Mouse (Mus musculus) heart, embryonic 13.5 days (tissue): ENCODE results near the gene Mettl27. TPM values are rescaled to one million over a fixed set of nuclear protein-coding genes. Genes with fewer than 3 reads are reported as not detected.

Source experiments
- ATAC-seq: fragments of 200-750 bp; cut with Nextera tagmentation; 2 replicates; pipeline ENCODE4 v1.8.0; 2017; ENCODE audit warnings: moderate TSS enrichment; ENCODE audit not compliant: insufficient number of reproducible peaks, low FRiP score, low TSS enrichment; ENCODE audit errors: extremely low read depth
- H3K27ac ChIP-seq: fragments of 300-500 bp; sonication (generic); replicated peaks from 2 replicates; pipeline ENCODE4 v1.5.1; 2015; ENCODE audit warnings: moderate library complexity, mild to moderate bottlenecking, inconsistent platforms
- H3K27me3 ChIP-seq: fragments of 300-500 bp; sonication (generic); replicated peaks from 2 replicates; pipeline ENCODE4 v1.6.1; 2015; ENCODE audit warnings: mild to moderate bottlenecking, inconsistent platforms
- H3K36me3 ChIP-seq: fragments of 300-500 bp; sonication (generic); 2 replicates; pipeline ENCODE4 v1.6.1; 2015; ENCODE audit warnings: mild to moderate bottlenecking, inconsistent platforms
- H3K4me1 ChIP-seq: fragments of 300-500 bp; sonication (generic); 2 replicates; pipeline ENCODE4 v1.6.1; 2015; ENCODE audit warnings: inconsistent platforms
- H3K4me2 ChIP-seq: fragments of 300-500 bp; sonication (generic); 2 replicates; pipeline ENCODE4 v1.6.1; 2015; ENCODE audit warnings: inconsistent platforms, mild to moderate bottlenecking, moderate library complexity
- H3K4me3 ChIP-seq: fragments of 300-500 bp; sonication (generic); 2 replicates; pipeline ENCODE4 v1.5.1; 2015; ENCODE audit warnings: moderate library complexity, mild to moderate bottlenecking, inconsistent platforms
- H3K9ac ChIP-seq: fragments of 300-500 bp; sonication (generic); 2 replicates; pipeline ENCODE4 v1.6.1; 2015; ENCODE audit warnings: inconsistent platforms, mild to moderate bottlenecking, moderate library complexity
- H3K9me3 ChIP-seq: fragments of 300-500 bp; sonication (generic); 2 replicates; pipeline ENCODE4 v1.6.1; 2016; ENCODE audit warnings: inconsistent platforms
- WGBS: fragments of 180-500 bp; shearing (Covaris S2); methylation state at CpG from one replicate; pipeline ENCODE4 v1.1.7; 2015; ENCODE audit warnings: mixed read lengths; 5-methylcytosine and 5-hydroxymethylcytosine counted together
- polyA plus RNA-seq: library from polyadenylated mRNA; unstranded; fragments of >200 nt; fragmentation: Nextera tagmentation; extraction: Ambion mirVana; gene quantifications from 2 replicates; pipeline ENCODE4 v1.2.1, GENCODE M21; 2015

Gene Mettl27
- polyA plus RNA-seq, 1 experiment from 2014 or later = 9.3 TPM

DNA sequence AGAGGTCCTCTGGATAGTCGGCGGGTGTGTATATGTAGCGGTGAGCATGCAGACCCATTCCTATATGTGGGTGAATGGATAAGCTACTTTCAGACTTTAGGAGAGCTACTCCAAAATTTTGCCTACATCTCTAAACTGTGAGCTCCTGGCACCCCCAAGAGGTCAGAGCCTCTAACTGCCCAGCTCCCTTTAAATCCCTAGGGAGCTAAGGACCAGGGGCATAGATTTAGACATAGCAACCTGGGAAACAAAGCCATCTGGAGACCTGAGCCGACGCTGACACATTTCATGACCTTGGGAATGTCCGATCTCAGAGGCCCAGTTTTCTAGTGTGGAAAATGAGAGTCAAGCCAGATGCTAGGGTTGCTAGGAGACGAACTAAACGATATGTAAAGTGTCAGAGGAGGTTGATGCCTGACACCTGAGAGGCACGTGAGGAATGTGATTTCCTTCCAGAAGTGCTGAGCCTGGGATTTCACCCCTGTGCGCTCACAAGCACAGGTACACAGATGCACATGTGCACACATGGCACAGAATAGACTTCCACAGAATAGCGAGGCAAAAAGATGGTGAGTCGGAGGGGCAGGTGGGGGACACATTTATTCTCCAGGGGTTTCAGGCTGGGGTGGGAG is 31.0 kb upstream of the Mettl27 start:
- H3K4me2 ChIP-seq = no peak overlapping the region
- H3K4me3 ChIP-seq = no peak overlapping the region
- 0 out of 2 replicates have a peak, but pooled peaks have one; percentile 10 for ATAC-seq
- peak overlapping the region; percentile 44; the same call in 1 of the 2 replicates for H3K9ac ChIP-seq
- no peak overlapping the region for H3K27ac ChIP-seq
- no peaks in the 10 kb centered on the region; the same call in 1 of the 2 replicates for H3K27me3 ChIP-seq
- no peaks in the 10 kb centered on the region for H3K9me3 ChIP-seq
- H3K4me1 ChIP-seq = peaks cover 5% of the 10 kb centered on the region
- 30% methylated on average over 12 of the region's 12 CpGs for WGBS
- no peaks in the 10 kb centered on the region for H3K36me3 ChIP-seq

DNA sequence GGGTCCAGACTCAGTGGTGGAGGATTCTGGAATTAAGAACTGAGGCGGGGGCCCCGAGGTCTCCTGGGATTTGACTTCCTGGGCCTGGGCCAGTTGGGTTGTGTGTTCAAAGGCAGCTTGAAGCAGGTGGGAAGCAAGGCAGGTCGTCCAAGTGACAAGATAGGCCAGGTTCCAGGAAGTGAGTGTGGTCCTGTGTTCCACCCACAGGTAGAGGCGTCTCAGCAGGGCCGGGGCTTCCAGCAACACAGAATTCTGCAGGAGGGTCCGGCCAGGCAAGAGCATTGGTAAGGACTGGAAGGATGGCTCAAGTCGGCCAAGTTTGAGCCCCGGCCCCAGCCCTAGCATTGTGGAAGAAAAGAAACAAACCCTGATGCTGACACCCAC is 30.5 kb upstream of the Mettl27 start:
- no peaks in the 10 kb centered on the region for H3K9me3 ChIP-seq
- 61% methylated on average over 8 of the region's 8 CpGs for WGBS
- no peaks in the 10 kb centered on the region; the same call in 1 of the 2 replicates for H3K27me3 ChIP-seq
- ATAC-seq = no peak
- no peak overlapping the region for H3K9ac ChIP-seq
- no peaks in the 10 kb centered on the region for H3K36me3 ChIP-seq
- H3K4me2 ChIP-seq = no peak overlapping the region
- no peak overlapping the region for H3K27ac ChIP-seq
- peaks cover 5% of the 10 kb centered on the region for H3K4me1 ChIP-seq
- no peak overlapping the region for H3K4me3 ChIP-seq

DNA sequence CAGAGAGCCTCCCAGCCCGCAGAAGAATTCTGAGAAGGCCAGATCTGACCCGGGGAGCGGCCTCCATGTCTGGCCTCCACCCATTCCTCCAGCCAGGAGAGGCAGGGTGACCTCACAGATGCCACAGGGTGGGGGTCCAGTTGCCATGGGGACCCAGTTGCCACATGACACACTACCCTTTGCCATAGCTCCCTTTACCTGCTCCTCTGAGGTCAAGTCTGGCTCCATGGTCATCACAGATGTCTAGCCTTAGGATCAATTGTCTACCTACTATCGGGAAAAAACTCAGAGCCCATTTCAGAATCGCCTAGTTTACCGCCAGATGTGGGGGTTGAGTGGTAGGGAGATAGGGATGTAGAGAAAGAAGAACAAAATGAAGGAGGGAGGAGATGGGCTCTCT is 25.5 kb upstream of the Mettl27 start, which contains the start of gene Tmem270:
Gene Tmem270, minus strand, starts transcription at position 101 of the 400 bp plus-strand sequence.
- Histone ChIP-seq H3K4me1 (peaks cover 7% of the 10 kb centered on the region), H3K27ac (no peak within 1 kb of the TSS), H3K9me3 (no peaks in the 10 kb centered on the region; the same call in 1 of the 2 replicates), H3K27me3 (peaks cover 10% of the 10 kb centered on the region; the same call in 1 of the 2 replicates), H3K4me3 (no peak within 1 kb of the TSS), H3K4me2 (no peak within 1 kb of the TSS), H3K9ac (no peak within 1 kb of the TSS), H3K36me3 (no peaks in the 10 kb centered on the region)
- 73% methylated on average over 6 of the region's 6 CpGs for WGBS
- ATAC-seq = no peak

DNA sequence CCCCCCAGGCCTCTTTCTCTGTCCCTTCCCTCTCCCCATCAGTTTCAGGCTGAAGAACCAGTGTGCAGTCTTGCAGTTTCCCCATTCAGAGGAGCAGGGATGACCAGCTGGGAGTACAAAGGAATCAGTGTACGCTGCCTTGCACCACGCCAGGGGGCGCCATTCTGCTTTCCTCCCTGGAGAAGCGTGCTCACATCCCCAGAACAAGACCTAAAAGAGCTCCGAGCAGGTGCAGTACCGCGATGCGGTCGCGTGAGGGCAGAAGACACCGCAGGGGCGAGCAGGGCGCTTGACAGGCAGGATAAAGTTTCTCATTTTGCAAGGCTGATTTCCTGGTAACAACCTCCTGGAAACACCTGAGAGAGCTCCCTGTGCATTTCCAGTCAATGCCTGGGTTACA is 25.0 kb upstream of the Mettl27 start:
- peak; percentile 54; the same call in 1 of the 2 replicates for ATAC-seq
- H3K9me3 ChIP-seq = no peaks in the 10 kb centered on the region; the same call in 1 of the 2 replicates
- no peaks in the 10 kb centered on the region for H3K36me3 ChIP-seq
- no peak overlapping the region for H3K9ac ChIP-seq
- H3K27me3 ChIP-seq = peaks cover 10% of the 10 kb centered on the region; the same call in 1 of the 2 replicates
- H3K4me1 ChIP-seq = peaks cover 7% of the 10 kb centered on the region
- 0% methylated on average over 13 of the region's 13 CpGs for WGBS
- no peak overlapping the region for H3K27ac ChIP-seq
- no peak overlapping the region for H3K4me3 ChIP-seq
- no peak overlapping the region for H3K4me2 ChIP-seq

DNA sequence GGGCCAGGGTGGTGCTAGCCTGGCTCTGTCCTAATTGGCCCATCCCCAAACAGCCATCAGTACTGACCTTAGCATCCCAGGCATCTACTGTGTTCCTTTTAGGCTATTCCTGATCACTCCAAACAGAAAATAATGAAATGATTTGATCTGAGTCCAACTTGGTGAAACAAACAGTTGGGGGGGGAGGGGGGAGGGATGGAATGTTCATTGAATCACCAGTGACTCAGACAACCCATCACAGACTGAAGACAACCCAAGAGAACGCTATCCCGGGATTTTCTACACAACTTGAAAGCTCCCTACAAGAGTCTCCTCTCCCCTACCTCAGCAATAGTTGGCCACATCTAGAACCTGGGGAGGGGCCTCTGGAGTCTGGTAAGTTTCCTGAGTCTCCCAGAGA is 20.3 kb upstream of the Mettl27 start:
- ATAC-seq = no peak
- 85% methylated on average over 2 of the region's 2 CpGs for WGBS
- Histone ChIP-seq H3K9me3 (no peaks in the 10 kb centered on the region; the same call in 1 of the 2 replicates), H3K27ac (no peak overlapping the region), H3K4me2 (peak overlapping the region; percentile 22; the same call in 1 of the 2 replicates), H3K4me1 (peaks cover 7% of the 10 kb centered on the region), H3K4me3 (peak overlapping the region; percentile 11; the same call in 1 of the 2 replicates), H3K36me3 (no peaks in the 10 kb centered on the region), H3K27me3 (peaks cover 23% of the 10 kb centered on the region; the same call in 1 of the 2 replicates), H3K9ac (no peak overlapping the region)

DNA sequence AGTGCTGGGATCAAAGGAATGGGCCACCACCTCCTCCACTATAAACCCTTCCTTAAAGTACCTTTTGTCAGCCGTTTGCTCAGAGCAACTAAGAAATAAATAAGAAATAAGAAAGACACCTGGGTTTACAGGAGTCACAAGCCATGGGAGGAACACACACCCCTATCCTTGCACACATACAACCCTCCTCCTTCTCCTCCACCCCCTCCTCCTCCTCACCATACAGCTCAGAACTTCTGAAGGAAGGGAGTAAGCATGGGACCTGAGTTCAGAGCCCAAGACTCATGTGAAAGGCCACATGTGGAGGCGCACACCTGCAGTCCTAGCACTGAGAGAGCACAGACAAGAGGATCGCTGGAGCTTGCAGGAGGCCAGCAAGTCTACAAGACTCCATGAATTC is 18.8 kb upstream of the Mettl27 start:
- WGBS = 62% methylated on average over 3 of the region's 3 CpGs
- peak overlapping the region; percentile 47; the same call in 1 of the 2 replicates for H3K9ac ChIP-seq
- H3K27ac ChIP-seq = peak overlapping the region; percentile 49; the same call in 1 of the 2 replicates
- H3K9me3 ChIP-seq = no peaks in the 10 kb centered on the region; the same call in 1 of the 2 replicates
- H3K4me1 ChIP-seq = peaks cover 7% of the 10 kb centered on the region
- ATAC-seq = no peak
- no peaks in the 10 kb centered on the region for H3K36me3 ChIP-seq
- H3K27me3 ChIP-seq = peaks cover 20% of the 10 kb centered on the region; the same call in 1 of the 2 replicates
- H3K4me2 ChIP-seq = peak overlapping the region; percentile 46
- H3K4me3 ChIP-seq = peak overlapping the region; percentile 37

DNA sequence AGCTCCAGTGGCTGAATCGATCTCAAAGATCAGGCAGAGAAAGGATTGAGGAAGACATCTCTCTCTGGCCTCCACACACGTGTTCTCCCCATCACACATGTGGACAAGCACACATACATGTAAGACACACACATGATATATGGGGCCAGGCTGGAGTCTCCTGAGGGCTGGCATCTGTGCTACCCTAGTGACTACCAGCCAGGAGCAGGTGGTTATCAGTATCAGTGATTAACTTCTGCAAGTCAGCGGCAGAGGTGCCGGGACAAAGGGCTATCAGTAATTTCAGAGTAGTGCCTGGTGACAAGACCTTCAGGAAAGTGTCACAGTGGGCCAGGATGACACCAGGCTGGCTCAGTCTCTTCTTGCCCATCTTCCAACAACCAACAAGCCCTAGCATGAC is 18.4 kb upstream of the Mettl27 start:
- 0 out of 2 replicates have a peak, but pooled peaks have one; percentile 55 for ATAC-seq

DNA sequence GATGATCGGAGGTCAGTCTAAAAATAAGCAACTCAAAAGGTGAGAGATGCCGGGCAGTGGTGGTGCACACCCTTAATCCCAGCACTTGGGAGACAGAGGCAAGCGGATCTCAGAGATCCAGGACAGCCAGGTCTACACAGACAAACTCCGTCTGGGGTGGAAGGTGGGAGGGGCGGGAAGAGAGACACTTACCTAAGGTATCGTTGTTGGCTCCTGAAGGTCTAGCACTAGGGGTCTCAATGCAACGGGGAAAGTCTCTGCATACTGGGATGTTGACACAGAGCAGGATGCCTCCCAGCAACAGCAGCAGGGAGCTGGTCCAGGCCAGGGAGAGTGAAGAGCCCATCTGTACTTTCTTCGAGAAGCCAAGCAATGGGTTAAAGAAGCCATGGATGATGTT is 17.7 kb upstream of the Mettl27 start:
- H3K4me2 ChIP-seq = peak overlapping the region; percentile 46
- H3K4me1 ChIP-seq = peaks cover 6% of the 10 kb centered on the region
- peaks cover 14% of the 10 kb centered on the region; the same call in 1 of the 2 replicates for H3K27me3 ChIP-seq
- peak overlapping the region; percentile 49 for H3K27ac ChIP-seq
- no peaks in the 10 kb centered on the region; the same call in 1 of the 2 replicates for H3K9me3 ChIP-seq
- WGBS = 59% methylated on average over 8 of the region's 8 CpGs
- ATAC-seq = no peak
- H3K36me3 ChIP-seq = no peaks in the 10 kb centered on the region
- peak overlapping the region; percentile 37 for H3K4me3 ChIP-seq
- H3K9ac ChIP-seq = peak overlapping the region; percentile 54; the same call in 1 of the 2 replicates

More for the DNA sequence above, 18.4 kb upstream of the Mettl27 start:
- H3K27me3 ChIP-seq = peaks cover 17% of the 10 kb centered on the region; the same call in 1 of the 2 replicates
- peaks cover 3% of the 10 kb centered on the region; the same call in 1 of the 2 replicates for H3K4me1 ChIP-seq
- H3K9ac ChIP-seq = peak overlapping the region; percentile 54; the same call in 1 of the 2 replicates
- no peaks in the 10 kb centered on the region; the same call in 1 of the 2 replicates for H3K9me3 ChIP-seq
- peak overlapping the region; percentile 49; the same call in 1 of the 2 replicates for H3K27ac ChIP-seq
- H3K4me3 ChIP-seq = peak overlapping the region; percentile 37
- no peaks in the 10 kb centered on the region for H3K36me3 ChIP-seq
- WGBS = 42% methylated on average over 4 of the region's 4 CpGs
- peak overlapping the region; percentile 46 for H3K4me2 ChIP-seq

DNA sequence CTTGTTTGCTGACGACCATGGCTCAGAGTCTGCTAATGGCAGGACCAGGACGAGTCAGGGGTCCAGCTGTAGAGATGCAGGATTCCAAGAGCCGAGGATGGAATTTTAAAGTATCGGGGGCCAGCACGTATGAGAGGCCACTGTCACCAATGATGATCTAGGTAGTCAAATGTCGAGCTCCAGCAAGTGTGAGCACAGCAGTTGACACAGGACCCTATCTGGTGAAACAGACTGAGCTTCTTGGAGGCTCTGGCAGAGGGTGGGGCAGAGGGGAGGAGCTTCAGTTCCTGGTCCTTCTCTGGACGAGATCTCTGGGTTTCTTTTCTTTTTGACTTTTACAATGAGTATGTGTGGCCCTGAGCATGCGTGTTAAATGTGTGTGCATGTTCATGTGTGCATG is 16.9 kb upstream of the Mettl27 start, which contains the start of gene Cldn13:
Gene Cldn13, minus strand, starts transcription at position 216 of the 400 bp plus-strand sequence.
- H3K27ac ChIP-seq = peak within 1 kb of the TSS; percentile 49
- no peak for ATAC-seq

DNA sequence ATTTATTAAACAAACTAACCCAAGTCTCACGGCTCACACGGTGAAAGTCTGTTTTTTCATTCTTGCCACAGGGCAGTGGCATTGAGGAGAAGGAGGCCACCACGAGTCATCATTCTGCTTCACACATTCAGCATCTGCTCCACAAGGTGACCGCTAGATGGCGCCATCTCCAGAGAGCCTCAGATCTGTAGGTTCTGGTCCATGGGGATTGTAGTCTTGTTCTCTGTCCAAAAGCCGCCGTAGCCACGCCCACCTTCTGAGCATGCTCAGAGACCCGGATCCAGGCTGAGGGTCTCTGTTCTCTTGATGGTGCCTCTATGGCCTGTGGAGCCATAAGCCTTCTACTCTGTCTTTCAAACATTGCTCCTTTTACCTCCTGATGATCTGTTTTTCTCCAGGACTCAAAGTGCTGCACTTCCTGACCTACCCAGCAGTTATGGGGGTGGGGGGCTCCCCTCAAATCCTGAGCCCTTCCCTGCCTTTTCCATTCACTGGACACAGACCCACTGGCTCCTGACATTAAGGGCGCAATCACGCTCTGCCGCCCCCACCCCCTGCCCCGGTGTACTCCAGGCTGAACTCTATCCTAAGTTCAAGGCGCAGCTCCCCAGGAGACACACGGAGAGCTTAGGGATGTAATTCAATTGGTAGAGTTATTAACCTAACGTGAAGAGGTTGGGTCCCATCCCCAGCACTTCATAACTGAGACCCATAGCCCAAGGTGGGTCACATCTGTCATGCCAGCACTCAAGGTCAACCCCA is 13.9 kb upstream of the Mettl27 start:
- no peak overlapping the region for H3K4me2 ChIP-seq
- peaks cover 16% of the 10 kb centered on the region; the same call in 1 of the 2 replicates for H3K27me3 ChIP-seq
- H3K27ac ChIP-seq = no peak overlapping the region
- no peak overlapping the region for H3K9ac ChIP-seq
- 50% methylated on average over 16 of the region's 16 CpGs for WGBS
- no peaks in the 10 kb centered on the region for H3K9me3 ChIP-seq
- H3K36me3 ChIP-seq = no peaks in the 10 kb centered on the region
- no peak for ATAC-seq
- H3K4me3 ChIP-seq = no peak overlapping the region
- peaks cover 7% of the 10 kb centered on the region for H3K4me1 ChIP-seq

More for the DNA sequence above, 16.9 kb upstream of the Mettl27 start, which contains the start of gene Cldn13:
- H3K9me3 ChIP-seq = no peaks in the 10 kb centered on the region; the same call in 1 of the 2 replicates
- peaks cover 13% of the 10 kb centered on the region; the same call in 1 of the 2 replicates for H3K27me3 ChIP-seq
- WGBS = 61% methylated on average over 8 of the region's 8 CpGs
- H3K36me3 ChIP-seq = no peaks in the 10 kb centered on the region
- H3K4me3 ChIP-seq = peak within 1 kb of the TSS; percentile 37
- H3K9ac ChIP-seq = peak within 1 kb of the TSS; percentile 54; the same call in 1 of the 2 replicates
- peaks cover 7% of the 10 kb centered on the region for H3K4me1 ChIP-seq
- H3K4me2 ChIP-seq = peak within 1 kb of the TSS; percentile 46

DNA sequence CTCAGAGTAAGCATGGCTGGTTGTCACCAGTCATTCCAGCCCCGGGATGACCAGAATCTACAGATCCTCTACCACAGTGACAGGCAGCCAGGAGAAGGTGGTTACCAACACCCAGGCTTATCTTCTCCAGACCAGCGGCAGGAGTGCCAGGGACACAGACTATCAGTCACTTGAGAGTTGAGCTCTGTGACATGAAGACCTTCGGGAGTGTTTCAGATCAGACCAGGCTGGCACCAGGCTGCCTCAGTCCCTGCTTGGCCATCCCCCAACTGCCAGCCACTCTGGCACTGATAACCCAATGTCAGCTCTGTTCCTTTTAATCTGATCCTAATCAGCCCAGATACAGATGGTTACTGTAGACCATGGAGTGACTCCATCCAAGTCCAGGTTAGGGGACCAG is 13.1 kb upstream of the Mettl27 start:
- H3K9me3 ChIP-seq = no peaks in the 10 kb centered on the region
- no peak overlapping the region for H3K4me3 ChIP-seq
- no peak overlapping the region for H3K9ac ChIP-seq
- no peaks in the 10 kb centered on the region for H3K36me3 ChIP-seq
- ATAC-seq = no peak
- WGBS = 42% methylated on average over 3 of the region's 3 CpGs
- no peak overlapping the region for H3K27ac ChIP-seq
- no peak overlapping the region for H3K4me2 ChIP-seq
- peaks cover 8% of the 10 kb centered on the region; the same call in 1 of the 2 replicates for H3K27me3 ChIP-seq
- H3K4me1 ChIP-seq = peaks cover 7% of the 10 kb centered on the region
